Mouse (Mus musculus) spleen, postnatal 4 days (tissue): ENCODE results near the gene Plekha1.

Source experiments
- DNase-seq, 2 experiments: peaks; one replicate each; pipeline ENCODE4 v3.0.0; 2022; ENCODE audit warnings: low spot score in 2 of 2

Gene Plekha1

DNA sequence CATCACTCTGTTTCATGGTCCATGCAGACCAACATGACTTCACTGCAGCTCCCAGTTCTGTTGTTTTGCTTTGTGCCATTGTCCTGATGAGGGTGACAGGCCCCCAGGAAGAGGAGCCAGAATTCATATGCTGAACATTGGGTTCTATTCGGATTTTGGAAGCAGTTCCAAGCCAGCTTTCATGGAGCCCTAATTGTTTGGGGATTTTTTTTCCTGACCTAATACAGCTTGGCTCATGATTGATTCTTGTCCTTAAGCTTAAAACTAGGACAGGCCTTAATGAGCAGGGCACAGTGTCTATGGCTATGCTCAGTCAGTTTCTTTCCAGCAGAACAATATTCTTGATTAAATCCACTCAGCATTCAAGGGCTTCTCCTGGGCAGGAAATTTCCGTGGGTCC lies 52.7 kb downstream of the Plekha1 start:
- no peak for DNase-seq

DNA sequence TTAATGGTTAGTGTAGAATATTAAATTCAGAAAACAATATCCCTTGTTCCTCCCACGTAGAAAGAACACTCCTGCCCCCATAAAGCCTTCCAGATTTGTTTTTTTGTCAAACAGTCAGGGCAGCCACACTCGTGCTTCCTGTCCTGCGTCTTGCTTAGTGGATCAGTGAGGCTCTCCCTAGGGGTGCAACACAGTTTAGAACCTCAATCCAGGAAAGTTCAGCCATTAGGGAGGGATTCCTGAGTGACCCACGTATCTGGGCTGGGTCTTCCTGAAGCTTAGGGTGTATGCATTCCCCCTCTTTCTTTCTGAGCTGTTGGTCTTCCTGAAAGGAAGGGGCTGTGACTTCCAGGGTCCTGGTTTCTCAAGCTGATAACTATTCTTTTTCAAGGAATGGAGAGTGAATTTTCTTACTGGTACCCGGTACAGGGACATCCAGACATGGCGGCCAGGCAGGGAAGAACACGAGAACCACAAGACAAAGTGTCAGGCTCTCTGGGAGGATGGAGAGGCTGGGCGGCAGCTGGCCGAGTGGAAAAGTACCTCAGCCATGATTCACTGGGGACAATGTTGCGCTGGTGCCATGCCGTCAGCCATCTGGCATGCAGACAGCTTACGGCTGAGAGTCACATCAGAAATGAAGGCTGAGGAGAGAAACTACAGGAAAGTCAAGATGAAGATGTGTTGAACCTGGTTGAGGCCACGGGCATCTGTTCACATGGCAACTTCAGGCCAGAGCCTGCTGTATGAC lies 57.6 kb downstream of the Plekha1 start:
- DNase-seq = no peak

DNA sequence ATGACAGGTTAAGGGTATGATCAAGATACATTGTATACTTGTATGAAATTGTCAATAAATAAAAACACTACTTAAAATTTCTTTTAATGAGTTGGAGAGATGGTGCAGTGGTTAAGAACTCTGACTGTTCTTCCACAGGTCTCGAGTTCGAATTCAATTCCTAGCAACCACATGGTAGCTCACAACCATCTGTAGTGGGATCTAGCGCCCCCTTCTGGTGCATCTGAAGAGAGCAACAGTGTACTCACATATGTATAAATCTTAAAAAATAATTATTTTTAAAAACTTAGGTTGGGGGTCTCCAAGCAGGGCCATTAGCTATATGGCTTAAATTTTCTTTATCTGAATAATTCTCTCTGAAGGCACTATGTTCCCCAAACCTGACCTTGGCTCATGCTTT lies 64.8 kb downstream of the Plekha1 start:
- DNase-seq = peak in 1 of 2 experiments; percentile 9

DNA sequence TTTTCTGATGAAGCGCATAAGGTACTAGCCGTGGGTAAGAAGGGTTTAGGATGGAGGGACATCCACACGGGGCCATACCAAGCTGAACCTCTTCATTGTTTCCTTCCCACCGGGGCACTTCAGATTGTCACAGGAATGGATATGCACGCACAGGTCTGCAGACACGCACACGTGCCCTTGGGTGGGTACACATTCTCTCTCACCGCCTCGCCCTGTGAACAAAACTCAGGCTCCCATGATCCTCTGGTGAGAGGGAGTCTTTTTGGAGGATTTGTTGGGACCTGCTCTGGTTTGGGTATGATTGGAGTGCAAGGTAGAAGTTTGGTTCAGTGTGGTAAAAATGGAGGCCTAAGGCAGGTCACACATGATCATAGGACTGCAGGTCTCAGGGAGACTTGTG lies 67.4 kb downstream of the Plekha1 start:
- DNase-seq = no peak

DNA sequence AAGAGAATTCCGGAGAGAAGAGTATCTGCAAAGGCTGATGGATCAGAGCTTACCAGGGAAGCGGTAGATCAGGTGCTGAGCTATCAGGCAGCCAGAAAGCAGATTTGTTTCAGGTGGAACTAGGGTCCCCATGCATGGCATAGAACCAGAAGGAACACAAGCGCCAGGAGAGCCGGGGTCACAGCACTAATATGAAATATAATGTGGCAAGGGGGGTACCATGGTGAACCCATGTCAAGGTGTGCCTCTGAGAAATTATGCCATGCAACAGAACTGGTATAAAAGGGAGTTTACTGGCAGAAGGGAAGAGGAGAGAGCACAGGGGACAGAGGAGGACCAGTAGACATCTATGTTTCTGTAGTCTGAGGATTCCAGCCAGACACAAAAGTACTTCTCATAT lies 69.1 kb downstream of the Plekha1 start:
- no peak for DNase-seq

DNA sequence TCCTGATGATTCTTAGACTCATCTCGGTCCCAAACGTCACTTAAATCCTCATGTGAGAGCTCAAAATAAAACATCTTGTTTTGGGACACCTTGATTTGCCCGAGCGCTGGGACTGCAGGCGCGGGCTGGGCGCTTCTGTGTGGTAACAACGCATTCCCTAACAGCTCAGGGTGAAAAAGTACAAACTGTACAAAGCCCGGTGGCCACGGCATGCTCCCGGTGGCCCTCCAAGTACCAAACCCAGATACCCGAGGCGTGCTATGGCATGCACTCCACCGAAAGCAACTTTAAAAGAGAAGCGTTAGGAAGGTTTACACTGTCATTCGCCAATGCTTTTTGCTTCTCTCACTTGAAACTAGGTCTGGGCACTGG lies 69.9 kb downstream of the Plekha1 start:
- no peak for DNase-seq

DNA sequence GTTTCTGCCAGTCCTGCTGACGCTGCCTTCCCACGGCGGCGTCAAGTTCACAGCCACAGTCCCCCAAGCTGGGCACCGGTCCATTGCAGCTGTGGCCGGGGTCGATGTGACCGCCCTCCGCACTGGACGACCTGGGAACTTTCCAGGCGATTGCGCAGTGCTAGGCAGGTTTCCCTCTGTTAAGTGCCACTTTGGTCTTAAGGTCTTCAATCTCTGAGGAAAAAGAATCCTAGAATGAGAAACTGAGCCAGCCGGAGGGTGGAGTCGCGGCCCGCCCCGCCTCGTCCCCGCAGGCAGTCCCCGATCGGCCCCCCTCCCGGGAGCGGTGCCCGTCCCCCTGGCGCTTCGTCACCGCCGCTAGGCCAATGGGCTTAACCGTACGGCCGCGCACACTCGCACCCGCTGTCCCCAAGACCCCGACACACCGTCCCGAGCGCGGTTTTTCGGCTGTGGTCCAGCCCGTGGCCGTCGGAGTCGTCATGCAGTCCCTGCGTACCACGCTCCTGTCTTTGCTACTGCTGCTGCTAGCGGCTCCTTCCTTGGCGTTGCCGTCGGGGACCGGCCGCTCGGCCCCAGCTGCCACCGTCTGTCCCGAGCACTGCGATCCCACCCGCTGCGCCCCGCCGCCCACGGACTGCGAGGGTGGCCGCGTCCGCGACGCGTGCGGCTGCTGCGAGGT lies 70.4 kb downstream of the Plekha1 start, which contains the start of gene Htra1:
TSS of gene Htra1 (plus strand) at position 319 of the 679 bp plus-strand sequence.
- DNase-seq = no peak

DNA sequence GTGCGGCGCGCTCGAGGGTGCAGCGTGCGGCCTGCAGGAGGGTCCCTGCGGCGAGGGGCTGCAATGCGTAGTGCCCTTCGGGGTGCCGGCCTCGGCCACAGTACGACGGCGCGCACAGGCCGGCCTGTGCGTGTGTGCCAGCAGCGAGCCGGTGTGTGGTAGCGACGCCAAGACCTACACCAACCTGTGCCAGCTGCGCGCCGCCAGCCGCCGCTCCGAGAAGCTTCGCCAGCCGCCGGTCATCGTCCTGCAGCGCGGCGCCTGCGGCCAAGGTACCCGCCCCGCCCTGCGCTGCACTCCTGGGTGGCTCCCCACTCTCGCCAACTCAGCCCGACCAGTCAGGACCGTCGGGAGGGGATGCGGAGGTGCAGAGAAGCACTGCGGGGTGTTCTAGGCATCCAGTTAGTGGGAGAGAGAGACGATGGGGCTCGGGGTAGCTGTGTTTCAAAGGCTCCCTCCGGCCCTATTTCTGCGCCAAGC lies 71.0 kb downstream of the Plekha1 start:
- DNase-seq = no peak

DNA sequence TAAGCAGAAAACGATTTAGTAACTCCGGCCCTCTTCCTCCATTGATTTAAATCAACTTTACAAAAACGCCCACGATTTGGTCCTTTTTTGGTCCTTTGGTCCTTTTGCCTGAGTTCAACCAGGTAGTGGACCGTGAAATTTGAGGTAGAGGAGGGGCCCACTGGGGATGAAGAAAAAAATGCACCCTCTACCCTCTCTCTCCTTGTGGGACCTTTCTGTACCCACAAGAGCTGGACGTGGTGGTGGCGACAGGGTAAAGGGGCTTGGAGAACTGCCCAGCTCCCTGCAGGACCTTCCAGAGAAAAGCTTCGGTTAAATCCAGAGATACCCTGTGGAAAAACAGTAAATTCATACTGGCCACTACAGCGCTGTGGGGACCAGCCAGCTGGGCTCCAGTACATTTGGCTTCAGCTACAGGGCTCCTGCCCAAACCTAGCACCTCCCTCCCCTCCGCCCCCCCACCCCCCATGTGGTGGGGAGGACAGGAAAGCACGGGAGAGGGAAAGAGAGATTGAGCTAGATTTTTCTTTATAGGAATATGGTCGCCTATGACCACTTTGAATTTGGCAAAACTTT lies 71.8 kb downstream of the Plekha1 start:
- DNase-seq = no peak

DNA sequence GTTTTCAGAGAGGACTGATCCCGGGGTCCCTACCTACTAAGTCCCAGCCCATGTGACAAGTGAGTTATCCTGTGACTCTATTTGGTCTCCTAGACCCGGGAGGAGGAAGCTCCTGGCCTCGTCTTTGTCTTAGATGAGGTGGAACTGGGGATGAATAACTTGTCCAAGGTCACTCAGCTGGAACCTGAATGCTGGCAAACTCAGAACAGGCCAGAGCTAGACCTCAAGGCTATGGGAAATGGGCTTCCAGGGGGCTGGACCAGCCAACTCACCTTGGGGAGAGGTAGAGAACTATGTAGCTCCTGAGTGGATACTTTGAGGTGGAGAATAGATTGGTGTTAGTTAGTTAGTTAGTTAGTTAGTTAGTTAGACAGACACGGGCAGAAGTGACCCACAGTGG lies 72.4 kb downstream of the Plekha1 start:
- no peak for DNase-seq

DNA sequence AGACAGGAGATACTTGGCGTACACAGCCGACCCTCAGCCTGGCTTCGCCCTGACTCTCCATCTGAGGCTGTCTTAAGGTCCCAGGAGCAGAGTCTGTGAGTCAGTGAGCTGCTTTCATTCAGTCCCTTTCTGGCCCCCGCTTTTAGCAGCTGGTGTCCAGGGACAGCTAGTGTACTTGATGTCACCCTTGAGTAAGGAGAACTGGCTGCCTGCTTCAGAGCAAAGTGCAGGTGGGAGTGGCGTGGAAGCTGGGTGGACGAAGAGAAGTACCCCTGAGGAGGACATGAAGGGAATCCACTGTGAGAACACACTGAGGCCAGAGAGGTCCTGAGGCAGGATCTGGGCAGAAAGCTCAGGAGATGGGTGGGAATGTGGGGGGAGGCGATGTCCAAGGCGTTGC lies 73.3 kb downstream of the Plekha1 start:
- no peak for DNase-seq

DNA sequence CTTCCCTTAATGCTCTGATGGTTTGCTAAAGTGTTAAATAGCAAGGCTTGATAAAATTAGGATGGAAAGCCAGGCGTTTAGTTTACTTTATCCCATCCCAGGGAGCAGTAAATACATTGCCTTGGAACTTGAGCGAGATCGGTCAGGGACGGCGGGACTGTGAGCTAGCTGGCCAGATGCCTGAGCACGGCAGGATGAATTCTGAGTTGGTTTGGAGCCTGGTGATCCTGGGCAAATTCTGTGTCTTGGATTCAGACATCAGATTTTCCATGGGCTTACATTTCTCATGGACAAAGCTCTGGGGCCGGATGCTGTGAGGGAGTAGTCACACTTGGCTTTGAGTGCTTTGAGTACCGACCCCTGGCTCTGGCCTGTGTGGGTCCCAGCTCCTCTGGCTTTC lies 75.2 kb downstream of the Plekha1 start:
- no peak for DNase-seq

DNA sequence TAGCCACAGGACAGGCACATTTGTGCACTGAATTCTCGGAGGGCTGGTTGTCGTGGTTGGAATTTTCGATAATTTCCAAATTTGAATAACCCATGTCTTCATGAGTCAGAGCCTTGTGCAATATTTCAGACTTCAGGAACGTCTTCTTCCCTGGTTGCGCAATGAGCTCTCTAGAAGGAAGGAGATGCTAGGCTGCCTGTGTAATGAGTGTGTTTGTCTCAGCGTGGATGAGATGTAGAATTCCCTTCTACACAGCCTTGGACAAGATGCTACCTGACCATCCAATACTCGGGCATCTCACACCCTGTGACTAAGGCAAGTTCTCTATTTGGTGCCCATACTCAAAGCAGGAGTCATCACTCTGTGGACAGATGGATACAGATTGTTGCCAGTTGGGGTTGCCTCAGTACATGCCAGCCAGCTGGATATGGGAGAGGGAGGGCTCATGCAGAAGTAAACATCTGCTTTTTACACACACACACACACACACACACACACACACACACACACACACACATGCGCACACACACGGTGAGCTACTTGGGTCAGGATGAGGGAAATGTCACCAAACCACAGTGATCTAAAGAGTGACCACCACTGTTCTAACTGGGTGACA lies 77.8 kb downstream of the Plekha1 start:
- no peak for DNase-seq

DNA sequence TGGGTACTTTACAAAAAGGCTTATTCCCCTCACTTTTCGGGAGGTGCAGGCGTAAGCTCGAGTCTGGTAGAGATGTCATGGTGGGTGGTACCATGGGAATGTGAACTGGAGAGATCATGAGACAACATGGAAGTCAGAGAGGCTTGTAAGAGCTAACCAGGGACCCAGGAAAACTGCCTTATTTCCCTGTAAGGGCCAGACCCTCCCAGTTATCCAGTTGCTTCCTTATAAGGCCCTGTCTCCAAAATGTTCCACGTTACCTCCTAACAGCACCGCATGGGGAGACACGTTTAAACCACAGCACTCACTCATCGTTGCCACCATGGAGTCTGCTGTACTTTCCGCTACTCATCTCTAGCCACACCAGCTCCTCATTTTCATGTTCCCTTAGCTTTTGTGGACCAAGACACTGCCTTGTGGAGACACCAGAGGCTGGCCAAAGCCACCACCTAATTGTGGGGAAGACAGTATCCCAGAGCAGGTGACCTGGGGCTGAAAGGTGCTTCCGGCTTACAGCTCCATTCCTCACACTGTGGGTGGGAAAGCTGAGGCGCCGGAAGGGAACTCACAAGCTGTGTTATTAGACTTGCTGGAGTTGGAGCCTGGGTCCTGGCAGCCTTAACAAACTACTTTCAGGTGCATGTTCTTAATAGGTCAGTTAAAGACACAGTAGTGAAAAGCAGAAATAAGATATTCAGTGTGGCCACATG lies 79.4 kb downstream of the Plekha1 start:
- DNase-seq = no peak

DNA sequence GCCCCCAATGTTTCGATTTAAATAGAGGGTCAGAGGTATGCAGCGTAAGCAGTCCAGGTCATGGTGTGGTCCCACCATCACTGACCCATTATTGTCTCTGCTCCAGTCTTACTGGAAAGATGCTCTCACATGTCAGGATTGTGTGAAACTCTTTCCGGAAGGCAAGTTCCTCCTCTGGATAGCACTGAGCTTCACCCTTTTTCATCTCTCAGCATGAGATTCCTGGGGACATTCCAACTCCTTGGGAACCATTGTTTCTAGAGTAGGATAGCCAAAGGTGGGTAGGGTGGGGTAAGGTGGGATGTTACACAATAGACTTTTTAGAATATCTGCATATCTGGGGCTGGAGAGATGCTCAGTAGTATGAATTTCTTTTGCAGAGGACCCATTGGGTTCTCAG lies 80.2 kb downstream of the Plekha1 start:
- DNase-seq = no peak

DNA sequence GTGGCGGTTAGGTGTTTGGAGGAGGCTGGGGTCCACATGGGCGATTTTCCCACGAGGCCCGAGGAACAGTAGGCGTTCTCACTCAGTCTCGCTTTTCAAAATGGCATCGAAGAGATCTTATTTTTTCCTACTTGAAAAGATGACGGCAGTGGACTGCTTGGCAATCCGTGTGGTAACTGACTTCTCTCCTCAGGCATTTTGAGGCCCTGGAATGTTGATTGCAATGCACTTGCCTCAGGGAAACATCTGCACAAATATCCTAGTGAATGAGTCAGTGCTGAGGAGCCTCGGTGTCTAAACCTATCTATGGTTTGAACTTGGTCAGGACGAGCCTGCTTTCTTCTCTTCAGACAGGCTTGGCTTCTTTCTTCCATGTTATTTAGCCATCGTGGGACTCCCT lies 80.7 kb downstream of the Plekha1 start:
- no peak for DNase-seq

DNA sequence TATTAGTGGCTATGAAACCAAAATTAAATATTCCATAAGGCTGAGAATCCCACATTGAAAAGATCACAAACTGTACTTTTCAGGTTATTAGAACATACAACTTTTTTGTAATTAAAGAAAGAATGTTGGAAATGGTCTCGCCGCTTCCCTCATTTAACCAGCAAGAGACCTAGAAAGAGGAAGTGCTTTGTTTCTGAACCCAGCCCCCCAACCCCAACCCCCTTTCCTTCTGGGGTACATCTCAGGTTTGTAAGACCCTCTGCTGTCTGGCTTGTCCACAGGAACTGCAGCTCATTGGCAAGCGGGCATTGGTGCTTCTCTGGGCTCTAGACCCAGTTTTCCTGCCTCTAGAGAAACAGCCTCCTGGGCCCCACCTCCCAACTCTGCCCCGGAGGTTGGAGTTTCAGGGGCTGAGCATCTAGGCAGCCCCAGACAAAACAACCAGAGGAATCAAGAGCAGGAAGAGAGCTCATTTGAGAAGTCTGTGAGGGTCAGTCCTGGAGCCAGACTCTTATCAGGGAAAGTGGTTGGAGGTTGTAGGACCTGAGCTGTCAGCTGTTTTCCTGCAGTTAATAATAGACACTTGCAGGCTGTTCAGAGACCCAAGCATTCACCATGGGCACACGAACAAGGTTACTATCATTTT lies 83.1 kb downstream of the Plekha1 start:
- DNase-seq = no peak

DNA sequence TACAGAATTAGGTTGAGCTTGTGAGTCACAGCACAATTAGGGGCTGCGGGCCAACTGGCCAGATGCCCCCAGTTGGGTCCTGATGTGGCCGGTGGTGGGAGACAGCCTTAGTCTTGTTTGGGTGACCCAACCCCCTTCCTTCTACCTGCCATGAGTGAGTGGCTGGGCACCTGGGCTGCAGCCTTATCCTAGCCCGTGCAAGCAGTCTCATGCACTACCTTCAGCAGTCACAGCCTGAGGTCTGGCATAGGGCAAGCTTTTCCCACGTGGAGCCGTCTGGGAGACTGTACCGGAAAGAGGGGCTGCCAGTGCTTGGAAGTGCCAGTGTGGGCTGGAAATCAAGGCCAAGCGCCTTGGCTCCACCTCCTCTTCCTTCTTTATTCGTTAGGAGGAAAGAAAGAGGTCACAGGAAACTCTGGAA lies 83.8 kb downstream of the Plekha1 start:
- no peak for DNase-seq

DNA sequence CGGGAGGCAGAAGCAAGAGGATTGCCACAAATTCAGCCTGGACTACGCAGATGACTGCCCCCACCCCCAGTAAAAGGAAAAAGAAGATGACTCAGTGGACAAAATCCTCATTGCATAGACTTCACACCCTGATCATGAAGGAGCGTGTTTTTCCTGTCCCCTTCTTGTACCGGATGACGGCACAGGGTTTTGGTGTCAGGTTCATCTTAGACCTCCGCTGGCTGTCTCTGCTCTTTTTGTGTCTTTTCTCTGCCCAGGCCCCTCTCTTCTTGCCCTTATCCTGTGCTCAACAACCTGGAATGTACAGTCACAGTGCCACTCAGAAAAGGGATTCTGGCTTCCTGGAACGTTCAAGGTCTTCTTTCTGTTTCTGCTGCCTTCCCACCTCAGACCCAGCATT lies 84.9 kb downstream of the Plekha1 start:
- no peak for DNase-seq

DNA sequence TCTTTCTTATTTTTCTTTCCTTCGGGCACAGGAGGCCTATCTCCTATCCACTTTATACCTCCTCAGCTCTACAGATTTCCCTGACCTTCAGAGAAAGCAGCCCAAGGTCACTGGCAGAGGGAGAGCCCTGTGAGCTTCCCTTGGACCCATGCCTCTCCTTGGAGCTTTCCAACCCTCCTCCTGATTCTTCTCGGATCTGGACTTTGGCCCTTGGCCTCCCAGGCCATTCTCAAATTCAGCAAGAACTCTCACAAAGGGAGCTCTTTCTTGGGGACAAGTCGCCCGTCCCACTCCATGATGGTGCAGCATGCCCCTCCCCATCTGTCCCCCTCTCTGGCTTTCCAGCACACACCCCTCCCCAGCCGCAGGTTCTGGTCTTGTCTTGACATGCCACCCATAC lies 85.4 kb downstream of the Plekha1 start:
- DNase-seq = no peak

DNA sequence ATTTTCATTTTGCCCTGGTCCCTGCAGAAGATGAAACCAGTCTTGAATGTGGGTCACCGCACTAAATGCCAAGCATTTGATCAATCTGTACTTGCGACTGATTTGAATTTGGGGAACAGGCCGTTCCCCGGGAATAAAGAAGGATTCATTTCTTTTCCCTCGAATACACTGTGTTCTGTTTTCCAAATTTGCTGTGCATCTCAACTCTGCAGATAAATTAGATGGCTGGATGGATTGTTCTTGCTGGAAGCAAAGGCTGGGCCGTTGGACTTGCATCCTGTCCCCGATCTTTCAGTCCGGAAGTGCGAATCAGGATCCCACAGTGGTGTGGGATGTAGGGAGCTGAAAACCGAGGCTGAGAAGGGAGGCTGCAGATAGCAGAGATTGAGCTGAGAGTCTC lies 87.8 kb downstream of the Plekha1 start:
- DNase-seq = no peak
